Mouse (Mus musculus) embryonic facial prominence, embryonic 12.5 days (tissue): ENCODE data around the gene Zfyve28. TPM values are rescaled to one million over a fixed set of nuclear protein-coding genes. Genes with fewer than 3 reads are reported as not detected.

Experiments
- ATAC-seq: fragments of 200-750 bp; cut with Nextera tagmentation; 2 replicates; pipeline ENCODE4 v1.8.0; 2017; ENCODE audit not compliant: insufficient number of reproducible peaks, insufficient read depth, low FRiP score, low TSS enrichment
- H3K27ac ChIP-seq: fragments of 300-500 bp; sonication (generic); 2 replicates; pipeline ENCODE4 v1.5.1; 2016; ENCODE audit warnings: mild to moderate bottlenecking
- H3K27me3 ChIP-seq: fragments of 300-500 bp; sonication (generic); 2 replicates; pipeline ENCODE4 v1.6.1; 2016; ENCODE audit warnings: mild to moderate bottlenecking, moderate library complexity
- H3K36me3 ChIP-seq: fragments of 300-500 bp; sonication (generic); 2 replicates; pipeline ENCODE4 v1.6.1; 2016; ENCODE audit warnings: mild to moderate bottlenecking
- H3K4me1 ChIP-seq: fragments of 300-500 bp; sonication (generic); 2 replicates; pipeline ENCODE4 v1.6.1; 2016
- H3K4me2 ChIP-seq: fragments of 300-500 bp; sonication (generic); replicated peaks from 2 replicates; pipeline ENCODE4 v1.6.1; 2016; ENCODE audit warnings: mild to moderate bottlenecking, moderate library complexity
- H3K4me3 ChIP-seq: fragments of 300-500 bp; sonication (generic); 2 replicates; pipeline ENCODE4 v1.5.1; 2016; ENCODE audit warnings: mild to moderate bottlenecking
- H3K9ac ChIP-seq: fragments of 300-500 bp; sonication (generic); 2 replicates; pipeline ENCODE4 v1.6.1; 2016; ENCODE audit warnings: mild to moderate bottlenecking, moderate library complexity
- H3K9me3 ChIP-seq: fragments of 300-500 bp; sonication (generic); 2 replicates; pipeline ENCODE4 v1.6.1; 2016; ENCODE audit warnings: mild to moderate bottlenecking, moderate library complexity
- WGBS: fragments of 180-500 bp; shearing (Covaris S2); methylation state at CpG from one replicate; pipeline ENCODE4 v1.1.7; 2016; 5-methylcytosine and 5-hydroxymethylcytosine counted together
- polyA plus RNA-seq: library from polyadenylated mRNA; unstranded; fragments of >200 nt; fragmentation: Nextera tagmentation; extraction: Ambion mirVana; gene quantifications from 2 replicates; pipeline ENCODE4 v1.2.1, GENCODE M21; 2016

The Zfyve28 gene
- polyA plus RNA-seq, 1 experiment from 2014 or later = 1.5 TPM

- WGBS = 83% methylated on average over 16 of the region's 16 CpGs
Observed at GRCm38 (mm10) chr5:34269197-34269920, 18.9 kb downstream of the Zfyve28 start.

GRCm38 (mm10) chr5:34266065-34266464 lies 22.2 kb downstream of the Zfyve28 start:
- H3K4me3 ChIP-seq = no peak overlapping the region
- no peaks in the 10 kb centered on the region for H3K36me3 ChIP-seq
- WGBS = 73% methylated on average over 4 of the region's 4 CpGs
- no peaks in the 10 kb centered on the region for H3K9me3 ChIP-seq
- H3K9ac ChIP-seq = no peak overlapping the region
- no peak overlapping the region for H3K4me2 ChIP-seq
- no peak overlapping the region for H3K27ac ChIP-seq
- no peaks in the 10 kb centered on the region for H3K27me3 ChIP-seq
- ATAC-seq = no peak
- no peaks in the 10 kb centered on the region for H3K4me1 ChIP-seq

More at GRCm38 (mm10) chr5:34269197-34269920, 18.9 kb downstream of the Zfyve28 start:
- no peaks in the 10 kb centered on the region for H3K4me1 ChIP-seq
- H3K27ac ChIP-seq = no peak overlapping the region
- H3K9ac ChIP-seq = no peak overlapping the region
- H3K4me3 ChIP-seq = no peak overlapping the region
- H3K9me3 ChIP-seq = no peaks in the 10 kb centered on the region
- no peak for ATAC-seq
- no peaks in the 10 kb centered on the region for H3K36me3 ChIP-seq
- H3K4me2 ChIP-seq = no peak overlapping the region
- no peaks in the 10 kb centered on the region for H3K27me3 ChIP-seq

- Histone ChIP-seq H3K27me3 (no peaks in the 10 kb centered on the region), H3K4me2 (no peak overlapping the region), H3K9me3 (no peaks in the 10 kb centered on the region), H3K4me1 (no peaks in the 10 kb centered on the region), H3K36me3 (no peaks in the 10 kb centered on the region), H3K9ac (no peak overlapping the region), H3K27ac (no peak overlapping the region), H3K4me3 (no peak overlapping the region)
- WGBS = 73% methylated on average over 3 of the region's 3 CpGs
- no peak for ATAC-seq
Observed at GRCm38 (mm10) chr5:34259172-34259816, 29.0 kb downstream of the Zfyve28 start.

DNA sequence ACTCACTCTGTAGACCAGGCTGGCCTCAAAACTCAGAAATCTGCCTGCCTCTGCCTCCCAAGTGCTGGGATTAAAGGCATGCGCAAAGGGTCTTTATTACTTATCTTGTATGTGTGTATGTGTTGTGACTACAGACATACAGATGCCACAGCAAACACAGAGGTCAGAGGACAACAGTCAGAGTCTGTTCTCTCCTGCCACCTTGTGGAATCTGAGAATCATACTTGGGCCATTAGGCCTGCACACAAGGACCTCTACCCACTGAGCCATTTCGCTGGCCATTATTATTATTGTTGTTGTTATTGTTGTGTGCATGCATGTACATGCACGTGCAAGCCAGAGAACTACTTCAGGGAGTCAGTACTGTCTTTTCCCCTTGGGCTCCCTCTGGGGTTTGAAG lies 33.1 kb downstream of the Zfyve28 start:
- no peak overlapping the region for H3K27ac ChIP-seq
- peaks cover 17% of the 10 kb centered on the region for H3K4me1 ChIP-seq
- no peak overlapping the region for H3K4me3 ChIP-seq
- H3K36me3 ChIP-seq = no peaks in the 10 kb centered on the region
- no peak overlapping the region for H3K9ac ChIP-seq
- H3K27me3 ChIP-seq = no peaks in the 10 kb centered on the region
- H3K9me3 ChIP-seq = no peaks in the 10 kb centered on the region
- 82% methylated on average over 3 of the region's 3 CpGs for WGBS
- ATAC-seq = no peak
- no peak overlapping the region for H3K4me2 ChIP-seq

GRCm38 (mm10) chr5:34254309-34254708 lies 33.9 kb downstream of the Zfyve28 start:
- H3K9me3 ChIP-seq = no peaks in the 10 kb centered on the region
- no peak overlapping the region for H3K27ac ChIP-seq
- H3K4me3 ChIP-seq = no peak overlapping the region
- H3K4me2 ChIP-seq = no peak overlapping the region
- 0 out of 2 replicates have a peak, but pooled peaks have one; percentile 22 for ATAC-seq
- peaks cover 21% of the 10 kb centered on the region for H3K4me1 ChIP-seq
- no peak overlapping the region for H3K9ac ChIP-seq
- no peaks in the 10 kb centered on the region for H3K36me3 ChIP-seq
- no peaks in the 10 kb centered on the region for H3K27me3 ChIP-seq
- 55% methylated on average over 8 of the region's 8 CpGs for WGBS

GRCm38 (mm10) chr5:34252967-34253519 lies 35.2 kb downstream of the Zfyve28 start:
- H3K4me1 ChIP-seq = peaks cover 21% of the 10 kb centered on the region
- H3K4me3 ChIP-seq = no peak overlapping the region
- H3K9me3 ChIP-seq = no peaks in the 10 kb centered on the region
- no peaks in the 10 kb centered on the region for H3K27me3 ChIP-seq
- WGBS = 41% methylated on average over 4 of the region's 4 CpGs
- H3K27ac ChIP-seq = peak overlapping the region; percentile 58
- no peak for ATAC-seq
- no peaks in the 10 kb centered on the region for H3K36me3 ChIP-seq
- no peak overlapping the region for H3K4me2 ChIP-seq
- no peak overlapping the region for H3K9ac ChIP-seq

DNA sequence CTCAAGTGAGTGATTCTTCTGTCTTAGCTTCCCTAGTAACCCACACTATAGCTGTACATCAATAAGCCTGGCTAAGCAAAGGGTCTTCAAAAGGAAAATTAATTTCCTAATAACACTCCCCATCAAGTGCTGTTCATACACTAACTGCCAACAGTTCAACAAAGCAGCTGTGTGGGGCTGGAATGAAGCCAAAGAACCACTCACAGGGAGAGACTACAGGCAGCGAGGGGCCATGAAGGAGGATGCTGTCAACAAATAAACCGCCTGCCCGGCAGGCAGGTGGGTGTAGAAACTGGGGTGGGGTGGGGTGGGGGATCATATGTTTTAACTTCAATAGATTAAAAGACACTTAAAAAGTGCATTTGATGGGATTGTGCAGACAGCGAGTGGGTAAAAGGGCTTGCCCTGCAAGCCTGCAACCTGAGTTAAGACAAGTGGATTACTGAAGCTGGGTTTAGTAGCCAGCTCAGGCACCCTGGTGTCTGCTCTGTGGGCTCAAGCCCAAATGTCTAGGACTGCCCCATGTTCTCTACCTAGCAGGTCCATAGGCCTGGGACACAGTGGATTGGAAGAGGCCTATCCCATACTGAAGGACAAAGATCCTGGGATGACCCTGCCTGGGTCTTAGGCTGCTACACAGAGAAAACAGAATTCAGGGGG lies 35.8 kb downstream of the Zfyve28 start:
- H3K27ac ChIP-seq = peak overlapping the region; percentile 58
- 32% methylated on average over 4 of the region's 4 CpGs for WGBS
- peaks cover 21% of the 10 kb centered on the region for H3K4me1 ChIP-seq
- H3K9ac ChIP-seq = no peak overlapping the region
- H3K4me2 ChIP-seq = no peak overlapping the region
- ATAC-seq = no peak
- H3K4me3 ChIP-seq = no peak overlapping the region
- no peaks in the 10 kb centered on the region for H3K9me3 ChIP-seq
- H3K36me3 ChIP-seq = no peaks in the 10 kb centered on the region
- no peaks in the 10 kb centered on the region for H3K27me3 ChIP-seq

DNA sequence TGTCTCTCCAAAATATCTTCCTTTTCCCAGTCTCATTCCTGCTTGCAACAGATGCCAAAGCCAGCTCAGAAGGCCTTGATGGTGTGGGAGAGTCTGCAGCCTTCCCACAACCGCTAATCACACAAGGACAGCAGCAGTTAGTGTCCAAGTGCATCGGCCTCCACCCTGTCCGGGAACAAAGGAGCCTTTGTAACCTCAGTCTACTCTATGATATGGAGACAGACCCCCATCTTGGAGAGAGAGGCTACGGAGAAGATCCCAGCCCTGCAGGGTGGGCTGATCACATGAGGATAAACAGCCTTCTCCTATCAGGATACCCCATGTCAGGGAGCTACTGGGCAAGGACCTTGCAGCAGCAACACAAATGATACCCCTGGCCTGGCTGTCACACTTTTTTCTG lies 36.5 kb downstream of the Zfyve28 start:
- Histone ChIP-seq H3K36me3 (no peaks in the 10 kb centered on the region), H3K9me3 (no peaks in the 10 kb centered on the region), H3K9ac (no peak overlapping the region), H3K4me3 (no peak overlapping the region), H3K27me3 (no peaks in the 10 kb centered on the region), H3K27ac (0 out of 2 replicates have a peak overlapping the region, but pooled peaks have one; percentile 36), H3K4me1 (peaks cover 21% of the 10 kb centered on the region), H3K4me2 (no peak overlapping the region)
- 27% methylated on average over 4 of the region's 4 CpGs for WGBS
- no peak for ATAC-seq

GRCm38 (mm10) chr5:34250090-34250489 lies 38.2 kb downstream of the Zfyve28 start:
- Histone ChIP-seq H3K4me1 (peaks cover 21% of the 10 kb centered on the region), H3K9me3 (no peaks in the 10 kb centered on the region), H3K4me3 (no peak overlapping the region), H3K36me3 (no peaks in the 10 kb centered on the region), H3K4me2 (no peak overlapping the region), H3K9ac (no peak overlapping the region), H3K27me3 (no peaks in the 10 kb centered on the region), H3K27ac (no peak overlapping the region)
- ATAC-seq = 0 out of 2 replicates have a peak, but pooled peaks have one; percentile 19
- WGBS = 65% methylated on average over 3 of the region's 3 CpGs

DNA sequence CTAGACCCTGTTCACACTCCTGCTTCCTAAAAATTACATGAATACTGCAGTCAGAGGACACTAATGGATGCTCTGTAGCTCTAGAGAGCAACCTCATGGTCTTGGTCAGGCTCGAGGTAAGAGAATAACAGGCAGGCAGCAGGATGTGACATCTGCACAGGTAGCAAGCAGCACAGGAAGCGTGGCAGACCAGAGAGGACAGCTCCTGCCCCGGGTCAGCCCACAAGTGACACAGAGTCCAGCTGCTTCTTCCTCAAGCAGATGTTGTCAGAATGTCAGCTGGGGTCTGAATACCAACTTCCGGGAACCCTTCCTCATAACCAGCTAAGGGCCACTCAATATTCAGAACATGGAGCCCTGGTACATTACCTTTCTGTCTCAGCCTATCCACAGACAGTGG lies 39.1 kb downstream of the Zfyve28 start:
- Histone ChIP-seq H3K27me3 (no peaks in the 10 kb centered on the region), H3K27ac (no peak overlapping the region), H3K4me2 (no peak overlapping the region), H3K9me3 (no peaks in the 10 kb centered on the region), H3K36me3 (no peaks in the 10 kb centered on the region), H3K9ac (no peak overlapping the region), H3K4me3 (no peak overlapping the region), H3K4me1 (peaks cover 21% of the 10 kb centered on the region)
- no peak for ATAC-seq
- 80% methylated on average over 4 of the region's 4 CpGs for WGBS

GRCm38 (mm10) chr5:34246443-34246842 lies 41.8 kb downstream of the Zfyve28 start:
- ATAC-seq = no peak
- no peaks in the 10 kb centered on the region for H3K9me3 ChIP-seq
- H3K4me2 ChIP-seq = no peak overlapping the region
- no peaks in the 10 kb centered on the region for H3K27me3 ChIP-seq
- H3K36me3 ChIP-seq = no peaks in the 10 kb centered on the region
- H3K27ac ChIP-seq = no peak overlapping the region
- no peak overlapping the region for H3K9ac ChIP-seq
- H3K4me3 ChIP-seq = no peak overlapping the region
- H3K4me1 ChIP-seq = peaks cover 16% of the 10 kb centered on the region
- WGBS = 95% methylated on average over 3 of the region's 3 CpGs
